Mouse (Mus musculus) heart, embryonic 15.5 days (tissue): Measurements from ENCODE around the gene Syne2. TPM values are rescaled to one million over a fixed set of nuclear protein-coding genes. Genes with fewer than 3 reads are reported as not detected.

Source experiments
- ATAC-seq: fragments of 200-750 bp; cut with Nextera tagmentation; replicated peaks from 2 replicates; pipeline ENCODE4 v1.8.0; 2017; ENCODE audit warnings: low read depth, moderate TSS enrichment; ENCODE audit not compliant: insufficient number of reproducible peaks, insufficient read depth, low FRiP score
- H3K27ac ChIP-seq: fragments of 300-500 bp; sonication (generic); 2 replicates; pipeline ENCODE4 v1.5.1; 2015; ENCODE audit warnings: mild to moderate bottlenecking, inconsistent platforms
- H3K27me3 ChIP-seq: fragments of 300-500 bp; sonication (generic); 2 replicates; pipeline ENCODE4 v1.6.1; 2015; ENCODE audit warnings: inconsistent platforms
- H3K36me3 ChIP-seq: fragments of 300-500 bp; sonication (generic); 2 replicates; pipeline ENCODE4 v1.6.1; 2015; ENCODE audit warnings: mild to moderate bottlenecking, inconsistent platforms
- H3K4me1 ChIP-seq: fragments of 300-500 bp; sonication (generic); replicated peaks from 2 replicates; pipeline ENCODE4 v1.6.1; 2015; ENCODE audit warnings: inconsistent platforms
- H3K4me2 ChIP-seq: fragments of 300-500 bp; sonication (generic); 2 replicates; pipeline ENCODE4 v1.6.1; 2015; ENCODE audit warnings: inconsistent platforms, mild to moderate bottlenecking, moderate library complexity
- H3K4me3 ChIP-seq: fragments of 300-500 bp; sonication (generic); 2 replicates; pipeline ENCODE4 v1.5.1; 2015; ENCODE audit warnings: mild to moderate bottlenecking, inconsistent platforms
- H3K9ac ChIP-seq: fragments of 300-500 bp; sonication (generic); 2 replicates; pipeline ENCODE4 v1.6.1; 2015; ENCODE audit warnings: mild to moderate bottlenecking, inconsistent platforms
- H3K9me3 ChIP-seq: fragments of 300-500 bp; sonication (generic); replicated peaks from 2 replicates; pipeline ENCODE4 v1.6.1; 2016; ENCODE audit warnings: inconsistent platforms
- WGBS: fragments of 180-500 bp; shearing (Covaris S2); methylation state at CpG from one replicate; pipeline ENCODE4 v1.1.7; 2015; ENCODE audit warnings: mixed read lengths; 5-methylcytosine and 5-hydroxymethylcytosine counted together
- polyA plus RNA-seq: library from polyadenylated mRNA; unstranded; fragments of >200 nt; fragmentation: Nextera tagmentation; extraction: Ambion mirVana; gene quantifications from 2 replicates; pipeline ENCODE4 v1.2.1, GENCODE M21; 2015

Gene Syne2
- polyA plus RNA-seq, 1 experiment from 2014 or later: 38.7 TPM

- 86% methylated on average over 3 of the region's 4 CpGs for WGBS
- no peak overlapping the region for H3K27ac ChIP-seq
- H3K27me3 ChIP-seq: no peaks in the 10 kb centered on the region
- no peak overlapping the region for H3K9ac ChIP-seq
- H3K4me1 ChIP-seq: no peaks in the 10 kb centered on the region
- no peaks in the 10 kb centered on the region for H3K9me3 ChIP-seq
- H3K4me3 ChIP-seq: no peak overlapping the region
- peaks cover 15% of the 10 kb centered on the region; the same call in 1 of the 2 replicates for H3K36me3 ChIP-seq
- ATAC-seq: no peak
- no peak overlapping the region for H3K4me2 ChIP-seq
Measured at GRCm38 (mm10) chr12:76012789-76013188, 194.9 kb downstream of the Syne2 start.

- H3K9ac ChIP-seq: no peak overlapping the region
- peaks cover 14% of the 10 kb centered on the region; the same call in 1 of the 2 replicates for H3K36me3 ChIP-seq
- H3K27me3 ChIP-seq: no peaks in the 10 kb centered on the region
- H3K27ac ChIP-seq: no peak overlapping the region
- ATAC-seq: no peak
- 76% methylated on average over 4 of the region's 4 CpGs for WGBS
- peaks cover under 1% of the 10 kb centered on the region for H3K4me1 ChIP-seq
- H3K4me3 ChIP-seq: no peak overlapping the region
- H3K4me2 ChIP-seq: no peak overlapping the region
- H3K9me3 ChIP-seq: no peaks in the 10 kb centered on the region
Measured at GRCm38 (mm10) chr12:76013480-76013879, 195.5 kb downstream of the Syne2 start.

GRCm38 (mm10) chr12:76015026-76015425 is 197.1 kb downstream of the Syne2 start:
- Histone ChIP-seq H3K4me2 (no peak overlapping the region), H3K27ac (no peak overlapping the region), H3K27me3 (no peaks in the 10 kb centered on the region), H3K36me3 (peaks cover 10% of the 10 kb centered on the region; the same call in 1 of the 2 replicates), H3K9ac (no peak overlapping the region), H3K4me3 (no peak overlapping the region), H3K9me3 (no peaks in the 10 kb centered on the region), H3K4me1 (peaks cover 4% of the 10 kb centered on the region)
- no peak for ATAC-seq
- 80% methylated on average over 15 of the region's 15 CpGs for WGBS

GRCm38 (mm10) chr12:76015489-76015888 is 197.6 kb downstream of the Syne2 start:
- Histone ChIP-seq H3K27me3 (no peaks in the 10 kb centered on the region), H3K27ac (no peak overlapping the region), H3K9me3 (no peaks in the 10 kb centered on the region), H3K4me3 (no peak overlapping the region), H3K9ac (no peak overlapping the region), H3K4me2 (no peak overlapping the region), H3K36me3 (peaks cover 15% of the 10 kb centered on the region; the same call in 1 of the 2 replicates), H3K4me1 (peaks cover 4% of the 10 kb centered on the region)
- WGBS: 77% methylated on average over 11 of the region's 11 CpGs
- no peak for ATAC-seq

- peaks cover 4% of the 10 kb centered on the region for H3K4me1 ChIP-seq
- no peak overlapping the region for H3K9ac ChIP-seq
- peaks cover 14% of the 10 kb centered on the region; the same call in 1 of the 2 replicates for H3K36me3 ChIP-seq
- 77% methylated on average over 14 of the region's 14 CpGs for WGBS
- H3K27ac ChIP-seq: no peak overlapping the region
- no peaks in the 10 kb centered on the region for H3K27me3 ChIP-seq
- H3K4me3 ChIP-seq: no peak overlapping the region
- H3K9me3 ChIP-seq: no peaks in the 10 kb centered on the region
- no peak for ATAC-seq
- no peak overlapping the region for H3K4me2 ChIP-seq
Measured at GRCm38 (mm10) chr12:76016123-76017101, 198.5 kb downstream of the Syne2 start.

GRCm38 (mm10) chr12:76018640-76019039 is 200.7 kb downstream of the Syne2 start:
- Histone ChIP-seq H3K4me3 (no peak overlapping the region), H3K27me3 (no peaks in the 10 kb centered on the region), H3K27ac (no peak overlapping the region), H3K36me3 (peaks cover 25% of the 10 kb centered on the region; the same call in 1 of the 2 replicates), H3K4me2 (no peak overlapping the region), H3K9ac (no peak overlapping the region), H3K4me1 (peaks cover 4% of the 10 kb centered on the region), H3K9me3 (no peaks in the 10 kb centered on the region)
- no peak for ATAC-seq
- WGBS: 57% methylated on average over 8 of the region's 8 CpGs

GRCm38 (mm10) chr12:76042301-76042700 is 224.4 kb downstream of the Syne2 start:
- WGBS: 84% methylated on average over 8 of the region's 8 CpGs
- Histone ChIP-seq H3K9ac (no peak overlapping the region), H3K27ac (no peak overlapping the region), H3K27me3 (no peaks in the 10 kb centered on the region), H3K4me1 (no peaks in the 10 kb centered on the region), H3K4me3 (no peak overlapping the region), H3K9me3 (no peaks in the 10 kb centered on the region), H3K36me3 (peaks cover 48% of the 10 kb centered on the region), H3K4me2 (no peak overlapping the region)
- 0 out of 2 replicates have a peak, but pooled peaks have one; percentile 31 for ATAC-seq

- Histone ChIP-seq H3K4me1 (no peaks in the 10 kb centered on the region), H3K4me3 (no peak overlapping the region), H3K36me3 (peaks cover 48% of the 10 kb centered on the region), H3K9ac (no peak overlapping the region), H3K27me3 (no peaks in the 10 kb centered on the region), H3K4me2 (no peak overlapping the region), H3K9me3 (no peaks in the 10 kb centered on the region), H3K27ac (no peak overlapping the region)
- WGBS: 60% methylated on average over 6 of the region's 6 CpGs
- no peak for ATAC-seq
Measured at GRCm38 (mm10) chr12:76046561-76046960, 228.6 kb downstream of the Syne2 start.

GRCm38 (mm10) chr12:76047921-76048320 is 230.0 kb downstream of the Syne2 start:
- Histone ChIP-seq H3K9me3 (no peaks in the 10 kb centered on the region), H3K4me2 (no peak overlapping the region), H3K4me3 (no peak overlapping the region), H3K27me3 (no peaks in the 10 kb centered on the region), H3K4me1 (no peaks in the 10 kb centered on the region), H3K9ac (no peak overlapping the region), H3K36me3 (peaks cover 45% of the 10 kb centered on the region), H3K27ac (no peak overlapping the region)
- 62% methylated on average over 3 of the region's 3 CpGs for WGBS
- no peak for ATAC-seq

- no peak overlapping the region for H3K27ac ChIP-seq
- H3K9me3 ChIP-seq: no peaks in the 10 kb centered on the region
- H3K4me3 ChIP-seq: no peak overlapping the region
- no peaks in the 10 kb centered on the region for H3K4me1 ChIP-seq
- peaks cover 37% of the 10 kb centered on the region for H3K36me3 ChIP-seq
- no peak overlapping the region for H3K4me2 ChIP-seq
- H3K27me3 ChIP-seq: no peaks in the 10 kb centered on the region
- 79% methylated on average over 8 of the region's 8 CpGs for WGBS
- no peak overlapping the region for H3K9ac ChIP-seq
- no peak for ATAC-seq
Measured at GRCm38 (mm10) chr12:76048672-76049071, 230.7 kb downstream of the Syne2 start.

GRCm38 (mm10) chr12:76049343-76049742 is 231.4 kb downstream of the Syne2 start:
- Histone ChIP-seq H3K4me3 (no peak overlapping the region), H3K9me3 (no peaks in the 10 kb centered on the region), H3K36me3 (peaks cover 34% of the 10 kb centered on the region; the same call in 1 of the 2 replicates), H3K27ac (no peak overlapping the region), H3K27me3 (no peaks in the 10 kb centered on the region), H3K4me1 (no peaks in the 10 kb centered on the region), H3K4me2 (no peak overlapping the region), H3K9ac (no peak overlapping the region)
- WGBS: 68% methylated on average over 5 of the region's 5 CpGs
- no peak for ATAC-seq
